Mouse (Mus musculus): ENCODE data around the gene Cct8l1.

DNA sequence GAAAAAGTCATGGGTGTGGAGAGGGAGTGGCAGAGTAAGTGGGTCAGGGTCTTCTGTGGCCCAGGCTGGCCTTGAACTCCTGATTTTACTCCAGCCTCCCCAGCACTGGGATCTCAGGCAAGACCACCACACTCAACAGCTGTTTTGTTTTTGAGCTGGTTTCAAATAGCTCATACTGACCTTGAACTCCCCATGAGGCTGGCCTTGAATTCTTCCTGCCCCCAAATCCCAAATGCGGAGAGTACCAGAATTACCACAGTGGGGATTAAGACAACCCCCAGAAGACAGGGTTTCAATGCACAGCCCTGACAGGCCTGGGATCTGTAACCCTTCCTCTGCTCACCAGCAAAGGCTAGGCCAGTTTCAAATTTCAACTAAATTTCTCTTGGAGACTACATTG is 12.1 kb downstream of the Cct8l1 start:
- TF ChIP-seq POLR2A (IDR thresholded peaks at IDR 0.05; ENCODE audit: insufficient read length, low read depth) = no peak
- TF ChIP-seq MAX (IDR thresholded peaks at IDR 0.05; ENCODE audit: low read depth) = no peak
- TF ChIP-seq CEBPB (IDR thresholded peaks at IDR 0.05; ENCODE audit: insufficient read depth, poor library complexity, severe bottlenecking) = no peak
